Mouse (Mus musculus) brain, embryonic 14.5 days (tissue): ENCODE results near the gene En2.

Experiments
- CTCF ChIP-seq: fragments of 200-500 bp; IDR thresholded peaks from 2 replicates; pipeline ENCODE4 v1.5.1; 2012; ENCODE audit warnings: inconsistent platforms, mild to moderate bottlenecking, moderate library complexity, borderline replicate concordance; ENCODE audit not compliant: insufficient read depth, insufficient read length; ENCODE audit errors: extremely low read depth
- POLR2A ChIP-seq: fragments of 200-500 bp; IDR thresholded peaks from 2 replicates; pipeline ENCODE4 v1.6.1; 2012; ENCODE audit warnings: mild to moderate bottlenecking, inconsistent platforms, borderline replicate concordance; ENCODE audit not compliant: poor library complexity, insufficient read depth, insufficient read length, severe bottlenecking; ENCODE audit errors: extremely low read depth

DNA sequence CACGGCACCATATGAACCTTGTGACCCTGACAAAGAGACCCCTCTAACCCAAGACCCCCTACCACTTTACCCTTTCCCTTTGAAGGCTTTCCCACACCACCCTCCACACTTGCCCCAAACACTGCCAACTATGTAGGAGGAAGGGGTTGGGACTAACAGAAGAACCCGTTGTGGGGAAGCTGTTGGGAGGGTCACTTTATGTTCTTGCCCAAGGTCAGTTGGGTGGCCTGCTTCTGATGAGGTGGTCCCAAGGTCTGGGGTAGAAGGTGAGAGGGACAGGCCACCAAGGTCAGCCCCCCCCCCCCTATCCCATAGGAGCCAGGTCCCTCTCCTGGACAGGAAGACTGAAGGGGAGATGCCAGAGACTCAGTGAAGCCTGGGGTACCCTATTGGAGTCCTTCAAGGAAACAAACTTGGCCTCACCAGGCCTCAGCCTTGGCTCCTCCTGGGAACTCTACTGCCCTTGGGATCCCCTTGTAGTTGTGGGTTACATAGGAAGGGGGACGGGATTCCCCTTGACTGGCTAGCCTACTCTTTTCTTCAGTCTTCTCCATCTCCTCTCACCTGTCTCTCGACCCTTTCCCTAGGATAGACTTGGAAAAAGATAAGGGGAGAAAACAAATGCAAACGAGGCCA, 3.8 kb downstream of the En2 start:
- TF ChIP-seq CTCF (no peak), POLR2A (no peak)
